Mouse (Mus musculus): Measurements from ENCODE around the gene Dag1. TPM values are rescaled to one million over a fixed set of nuclear protein-coding genes. Genes with fewer than 3 reads are reported as not detected.
"Not testable (repeated sequence)": the region's sequence is repeated elsewhere in the genome, so short reads cannot be mapped to it uniquely, and the experiment has no call there.

The Dag1 gene
- polyA plus RNA-seq, 1 experiment from 2014 or later, result 188 TPM

- WGBS, result 26% methylated on average over 2 of the region's 2 CpGs
- no peaks in the 10 kb centered on the region for H3K27me3 ChIP-seq (replicated peaks)
- no peak for ATAC-seq (ENCODE audit: insufficient number of reproducible peaks, low FRiP score)
Measured at GRCm38 (mm10) chr9:108271941-108272340, 8.2 kb upstream of the Dag1 start.

DNA sequence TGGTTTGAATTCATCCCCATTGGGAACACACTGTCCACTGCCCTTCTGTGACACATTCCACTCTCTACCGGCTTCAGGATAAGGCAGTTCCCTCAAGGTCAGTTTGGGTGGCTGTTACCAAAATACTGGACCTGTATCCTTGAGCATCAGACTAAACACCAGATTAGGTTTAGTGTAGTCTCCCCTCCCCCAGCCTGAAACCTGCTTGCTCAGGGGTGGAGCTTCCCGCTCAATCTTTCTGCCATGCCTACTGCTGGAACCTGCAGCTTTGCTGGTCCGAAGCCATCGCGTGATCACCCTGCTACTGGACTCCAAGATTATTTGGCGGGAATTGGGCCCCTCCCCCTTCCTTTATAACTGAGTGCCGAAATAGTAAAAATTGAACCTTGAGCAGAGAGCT is 4.9 kb upstream of the Dag1 start:
- WGBS, result 53% methylated on average over 7 of the region's 7 CpGs
- not testable (repeated sequence) for H3K27ac ChIP-seq (ENCODE audit: poor library complexity, severe bottlenecking); H3K36me3 ChIP-seq; H3K27me3 ChIP-seq (replicated peaks); H3K9ac ChIP-seq; H3K4me2 ChIP-seq; H3K9me3 ChIP-seq (replicated peaks); H3K4me3 ChIP-seq; ATAC-seq (ENCODE audit: insufficient number of reproducible peaks, low FRiP score)
- H3K4me1 ChIP-seq (replicated peaks), result peaks cover 53% of the 10 kb centered on the region

More at GRCm38 (mm10) chr9:108271941-108272340, 8.2 kb upstream of the Dag1 start:
- Histone ChIP-seq H3K9ac (no peak overlapping the region), H3K4me3 (no peak overlapping the region), H3K27ac (ENCODE audit: poor library complexity, severe bottlenecking) (no peak overlapping the region), H3K36me3 (no peaks in the 10 kb centered on the region), H3K4me2 (no peak overlapping the region), H3K4me1 (replicated peaks) (peaks cover 42% of the 10 kb centered on the region), H3K9me3 (replicated peaks) (no peaks in the 10 kb centered on the region)

DNA sequence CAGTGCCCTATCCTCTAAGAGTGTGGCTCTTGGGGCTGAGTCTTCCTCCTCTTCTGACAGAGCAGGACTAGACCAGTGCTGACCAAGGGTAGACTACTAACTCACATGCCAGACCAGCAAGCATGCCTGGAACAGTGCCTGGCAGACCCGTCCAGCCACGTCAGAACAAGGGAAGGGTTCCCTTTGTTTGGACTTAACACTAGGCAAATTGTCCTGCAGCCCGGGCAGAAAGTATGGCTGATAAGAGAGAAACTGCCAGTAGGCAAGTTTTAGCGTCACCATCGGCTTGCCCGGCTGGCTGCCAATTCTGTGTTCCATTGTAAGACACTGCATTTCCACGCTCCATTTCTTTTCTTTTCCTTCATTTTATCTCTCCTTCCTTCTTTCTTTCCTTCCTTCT is 3.9 kb upstream of the Dag1 start:
- Histone ChIP-seq H3K27me3 (replicated peaks) (no peaks in the 10 kb centered on the region), H3K4me3 (no peak overlapping the region), H3K9ac (no peak overlapping the region), H3K9me3 (replicated peaks) (no peaks in the 10 kb centered on the region), H3K27ac (ENCODE audit: poor library complexity, severe bottlenecking) (peak overlapping the region; percentile 45), H3K36me3 (no peaks in the 10 kb centered on the region), H3K4me2 (no peak overlapping the region), H3K4me1 (replicated peaks) (peaks cover 50% of the 10 kb centered on the region)
- WGBS, result 40% methylated on average over 7 of the region's 7 CpGs
- ATAC-seq (ENCODE audit: insufficient number of reproducible peaks, low FRiP score), result no peak

DNA sequence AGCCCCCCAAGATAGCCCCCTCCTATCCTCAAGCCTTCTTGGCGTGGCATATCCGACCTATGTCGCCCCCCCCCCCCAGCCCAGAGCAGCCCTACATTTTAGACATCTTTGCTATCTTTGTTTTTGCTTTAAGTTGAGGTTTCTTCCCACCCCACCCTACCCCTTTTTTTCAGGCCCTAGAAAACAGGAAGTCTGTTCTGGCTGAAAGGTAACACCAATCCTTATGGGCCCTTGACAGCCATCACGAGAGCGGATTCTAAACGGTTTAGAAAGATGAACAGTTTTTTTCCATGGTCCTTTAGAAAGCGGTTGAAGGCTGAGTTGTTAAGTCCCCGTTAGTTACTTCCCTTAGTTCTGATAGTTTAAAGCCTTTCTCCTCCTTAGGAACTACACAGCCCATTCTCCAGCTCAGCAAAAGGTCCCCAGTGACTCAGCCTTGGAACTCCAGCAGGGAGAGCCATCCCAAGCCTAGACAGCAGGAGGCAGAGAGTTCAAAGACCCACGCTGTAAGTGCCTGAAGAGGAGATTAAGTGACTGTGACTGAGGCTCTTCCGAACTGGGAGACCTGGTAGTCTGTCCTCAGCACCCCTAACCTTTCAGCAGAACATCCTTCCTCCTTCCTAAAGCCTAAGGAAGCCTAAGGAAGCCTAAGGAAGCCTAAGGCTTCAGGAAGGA is 2.6 kb upstream of the Dag1 start:
- Histone ChIP-seq H3K36me3 (no peaks in the 10 kb centered on the region), H3K9ac (no peak overlapping the region), H3K4me1 (replicated peaks) (peaks cover 54% of the 10 kb centered on the region), H3K4me2 (no peak overlapping the region), H3K4me3 (no peak overlapping the region), H3K27me3 (replicated peaks) (no peaks in the 10 kb centered on the region), H3K9me3 (replicated peaks) (no peaks in the 10 kb centered on the region), H3K27ac (ENCODE audit: poor library complexity, severe bottlenecking) (peak overlapping the region; percentile 56)
- ATAC-seq (ENCODE audit: insufficient number of reproducible peaks, low FRiP score), result no peak
- 60% methylated on average over 10 of the region's 10 CpGs for WGBS

DNA sequence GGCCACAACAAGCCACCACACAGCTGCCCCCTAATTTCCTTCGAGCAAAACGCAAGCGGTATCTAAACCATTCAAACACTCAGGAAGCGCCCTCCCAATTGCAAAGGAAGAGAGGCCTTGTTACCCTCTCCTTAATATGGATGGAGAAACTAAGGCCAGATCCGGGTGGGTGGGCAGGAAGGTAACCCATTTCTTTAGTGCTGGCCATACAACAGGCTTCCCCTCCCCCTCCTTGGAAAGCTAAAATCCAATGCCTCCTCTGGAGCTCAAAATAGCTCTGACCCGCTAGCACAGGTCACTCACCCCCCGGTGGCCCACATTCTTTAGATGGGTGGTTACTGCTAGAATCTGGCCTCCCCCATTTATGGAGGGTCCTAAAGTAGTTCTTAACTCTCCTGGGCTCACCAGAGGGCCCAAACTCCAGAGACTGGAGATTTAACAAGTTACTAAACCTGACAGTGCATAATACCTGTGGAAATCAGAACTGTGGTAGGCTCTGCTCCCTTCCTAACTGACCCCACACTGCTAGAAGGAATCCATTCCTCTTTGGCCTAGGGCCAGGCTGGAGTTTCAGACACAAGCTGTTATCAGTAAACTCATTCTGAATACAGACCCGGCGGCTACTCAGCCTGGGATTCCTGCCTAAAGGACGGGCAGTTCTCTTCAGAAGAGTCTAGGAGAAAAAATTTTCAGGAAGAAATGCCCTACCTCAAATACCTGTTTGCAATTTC is 598 bp upstream of the Dag1 start:
- Histone ChIP-seq H3K36me3 (no peaks in the 10 kb centered on the region), H3K9ac (peak overlapping the region; percentile 97), H3K4me1 (replicated peaks) (peaks cover 71% of the 10 kb centered on the region), H3K27me3 (replicated peaks) (no peaks in the 10 kb centered on the region), H3K9me3 (replicated peaks) (no peaks in the 10 kb centered on the region), H3K27ac (ENCODE audit: poor library complexity, severe bottlenecking) (peak overlapping the region; percentile 99), H3K4me3 (peak overlapping the region; percentile 98), H3K4me2 (peak overlapping the region; percentile 80)
- ATAC-seq (ENCODE audit: insufficient number of reproducible peaks, low FRiP score), result peak; percentile 40
- WGBS, result under 1% methylated on average over 10 of the region's 10 CpGs

- WGBS, result under 1% methylated on average over 55 of the region's 62 CpGs
- Histone ChIP-seq H3K9me3 (replicated peaks) (no peaks in the 10 kb centered on the region), H3K27ac (ENCODE audit: poor library complexity, severe bottlenecking) (peak overlapping the region; percentile 99), H3K27me3 (replicated peaks) (no peaks in the 10 kb centered on the region), H3K9ac (peak overlapping the region; percentile 97), H3K36me3 (no peaks in the 10 kb centered on the region), H3K4me1 (replicated peaks) (peaks cover 69% of the 10 kb centered on the region), H3K4me3 (peak overlapping the region; percentile 98), H3K4me2 (peak overlapping the region; percentile 80)
- ATAC-seq (ENCODE audit: insufficient number of reproducible peaks, low FRiP score), result peak; percentile 60
Measured at GRCm38 (mm10) chr9:108263131-108263681, 552 bp downstream of the Dag1 start.

- peak overlapping the region; percentile 80 for H3K4me2 ChIP-seq
- no peaks in the 10 kb centered on the region for H3K9me3 ChIP-seq (replicated peaks)
- H3K27ac ChIP-seq (ENCODE audit: poor library complexity, severe bottlenecking), result peak overlapping the region; percentile 99
- H3K4me1 ChIP-seq (replicated peaks), result peaks cover 64% of the 10 kb centered on the region
- peak overlapping the region; percentile 98 for H3K4me3 ChIP-seq
- peaks cover 4% of the 10 kb centered on the region; the same call in 1 of the 2 replicates for H3K36me3 ChIP-seq
- H3K27me3 ChIP-seq (replicated peaks), result no peaks in the 10 kb centered on the region
- whole genome bisulfite sequencing, result 37% methylated on average over 11 of the region's 11 CpGs
- ATAC-seq (ENCODE audit: insufficient number of reproducible peaks, low FRiP score), result no peak
- H3K9ac ChIP-seq, result peak overlapping the region; percentile 97
Measured at GRCm38 (mm10) chr9:108262494-108263049, 1.2 kb downstream of the Dag1 start.

DNA sequence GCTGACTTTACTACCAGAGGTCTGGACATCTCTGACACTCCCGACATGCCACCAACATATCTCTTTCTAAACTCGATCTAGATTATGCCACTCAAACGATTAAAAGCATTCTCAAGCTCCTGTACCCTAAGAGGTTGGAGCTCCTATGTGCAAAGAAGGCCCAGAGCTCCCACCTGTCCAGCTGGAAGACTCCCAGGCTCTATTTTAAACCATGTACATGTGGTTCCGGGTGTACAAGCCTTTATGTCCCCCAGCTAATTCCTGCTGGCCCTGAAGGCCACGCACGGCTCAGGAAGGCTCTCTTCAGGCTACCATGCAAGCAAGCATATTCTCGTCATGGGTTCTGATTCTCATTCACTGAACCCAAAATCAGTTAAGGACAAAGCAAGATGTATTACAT is 1.9 kb downstream of the Dag1 start:
- Histone ChIP-seq H3K4me3 (peak overlapping the region; percentile 98), H3K9me3 (replicated peaks) (no peaks in the 10 kb centered on the region), H3K4me2 (peak overlapping the region; percentile 80), H3K27ac (ENCODE audit: poor library complexity, severe bottlenecking) (peak overlapping the region; percentile 51; the same call in 1 of the 2 replicates), H3K27me3 (replicated peaks) (no peaks in the 10 kb centered on the region), H3K9ac (peak overlapping the region; percentile 97), H3K36me3 (peaks cover 4% of the 10 kb centered on the region; the same call in 1 of the 2 replicates), H3K4me1 (replicated peaks) (peaks cover 67% of the 10 kb centered on the region)
- no peak for ATAC-seq (ENCODE audit: insufficient number of reproducible peaks, low FRiP score)
- WGBS, result 47% methylated on average over 7 of the region's 7 CpGs

GRCm38 (mm10) chr9:108260526-108260925 is 3.2 kb downstream of the Dag1 start:
- Histone ChIP-seq H3K4me2 (peak overlapping the region; percentile 33; the same call in 1 of the 2 replicates), H3K9me3 (replicated peaks) (no peaks in the 10 kb centered on the region), H3K4me3 (no peak overlapping the region), H3K27me3 (replicated peaks) (no peaks in the 10 kb centered on the region), H3K36me3 (peaks cover 4% of the 10 kb centered on the region; the same call in 1 of the 2 replicates), H3K9ac (0 out of 2 replicates have a peak overlapping the region, but pooled peaks have one; percentile 31), H3K27ac (ENCODE audit: poor library complexity, severe bottlenecking) (peak overlapping the region; percentile 69), H3K4me1 (replicated peaks) (peaks cover 63% of the 10 kb centered on the region)
- 46% methylated on average over 4 of the region's 4 CpGs for WGBS
- no peak for ATAC-seq (ENCODE audit: insufficient number of reproducible peaks, low FRiP score)

- no peak overlapping the region for H3K4me2 ChIP-seq
- H3K4me3 ChIP-seq, result no peak overlapping the region
- 73% methylated on average over 7 of the region's 7 CpGs for WGBS
- peaks cover 27% of the 10 kb centered on the region for H3K4me1 ChIP-seq (replicated peaks)
- no peak overlapping the region for H3K27ac ChIP-seq (ENCODE audit: poor library complexity, severe bottlenecking)
- peaks cover 35% of the 10 kb centered on the region for H3K36me3 ChIP-seq
- no peaks in the 10 kb centered on the region for H3K27me3 ChIP-seq (replicated peaks)
- ATAC-seq (ENCODE audit: insufficient number of reproducible peaks, low FRiP score), result no peak
- no peaks in the 10 kb centered on the region for H3K9me3 ChIP-seq (replicated peaks)
- no peak overlapping the region for H3K9ac ChIP-seq
Measured at GRCm38 (mm10) chr9:108252766-108253165, 11.0 kb downstream of the Dag1 start.

GRCm38 (mm10) chr9:108251877-108252276 is 11.9 kb downstream of the Dag1 start:
- H3K4me3 ChIP-seq, result no peak overlapping the region
- H3K9ac ChIP-seq, result no peak overlapping the region
- 86% methylated on average over 6 of the region's 6 CpGs for WGBS
- H3K27me3 ChIP-seq (replicated peaks), result no peaks in the 10 kb centered on the region
- no peak for ATAC-seq (ENCODE audit: insufficient number of reproducible peaks, low FRiP score)
- H3K9me3 ChIP-seq (replicated peaks), result no peaks in the 10 kb centered on the region
- no peak overlapping the region for H3K27ac ChIP-seq (ENCODE audit: poor library complexity, severe bottlenecking)
- peaks cover 22% of the 10 kb centered on the region for H3K4me1 ChIP-seq (replicated peaks)
- peaks cover 37% of the 10 kb centered on the region for H3K36me3 ChIP-seq
- H3K4me2 ChIP-seq, result no peak overlapping the region

Data from heart, embryonic 12.5 days (tissue).